ENCODE assay signal across 12 mouse cellular contexts in the genomic region with DNA sequence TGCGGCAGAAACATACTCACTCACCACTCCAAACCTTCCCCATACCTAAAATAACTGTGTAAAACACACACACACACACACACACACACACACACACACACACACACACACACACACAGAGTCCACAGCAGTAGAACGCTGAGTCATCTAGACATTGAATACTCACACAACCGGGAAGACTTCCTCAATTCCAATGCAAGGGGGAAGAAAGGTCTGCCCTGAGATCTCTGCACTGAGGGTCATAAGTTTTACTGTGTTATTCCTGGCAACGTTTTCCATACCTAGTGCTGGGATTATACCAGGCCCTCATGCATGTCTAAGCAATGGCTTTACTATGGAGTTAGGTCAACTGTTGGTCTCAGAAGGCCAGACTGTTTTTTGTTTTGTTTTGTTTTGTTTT. TPM values are rescaled to one million over a fixed set of nuclear protein-coding genes. Genes with fewer than 3 reads are reported as not detected.
DNase-seq lines count a peak whose midpoint lies in the region; ATAC-seq and TF ChIP-seq lines count a peak whose summit lies in the region.
"Had no signal": no experiment of that assay in that cellular context is flagged by ENCODE, and none has a peak within 500 bp of the region (broad histone marks: within the 10 kb centered on the region; RNA-seq: fewer than 3 reads in every experiment).

No protein-coding gene starts in this region.

- peak; percentile 33 for DNase-seq in lung, embryonic 14.5 days
- DNase-seq in lung, postnatal 25 days (ENCODE audit: low spot score): no peak
- DNase-seq in c-Kit-positive CD71-positive TER-119-positive erythroid progenitor cells, embryonic 14.5 days (ENCODE audit: low spot score): peak; percentile 46
- DNase-seq in right cerebral cortex, postnatal 4 days: no peak
- no peak for DNase-seq in right cerebral cortex, postnatal 25 days
- DNase-seq in cerebellum, adult 9-11 months: no peak
- DNase-seq: adrenal gland, postnatal 36 days; cerebellum, adult 11-12 months; midbrain, embryonic 14.5 days; thymus, postnatal 14 days had no signal

- no peak overlapping the region for H3K27ac ChIP-seq in lung, embryonic 14.5 days (ENCODE audit: low read depth)
- peak overlapping the region; percentile 97 for H3K27ac ChIP-seq in liver, embryonic 15.5 days (replicated peaks)
- H3K27ac ChIP-seq: hindbrain, postnatal 0 days had no signal

- no peaks in the 10 kb centered on the region for H3K9me3 ChIP-seq in lung, embryonic 14.5 days (ENCODE audit: low read depth, low read length)
- H3K9me3 ChIP-seq in liver, embryonic 15.5 days (replicated peaks): no peaks in the 10 kb centered on the region

- H3K36me3 ChIP-seq in lung, embryonic 14.5 days (ENCODE audit: insufficient read depth): peaks cover 21% of the 10 kb centered on the region
- peaks cover 48% of the 10 kb centered on the region for H3K36me3 ChIP-seq in liver, embryonic 15.5 days (replicated peaks)

- no peak for ATAC-seq in lung, embryonic 14.5 days (ENCODE audit: insufficient read depth)
- no peak for ATAC-seq in liver, embryonic 15.5 days (ENCODE audit: insufficient read depth)
- ATAC-seq: hindbrain, postnatal 0 days had no signal

- H3K4me3 ChIP-seq in lung, embryonic 14.5 days (ENCODE audit: low read depth, low read length): no peak overlapping the region
- peak overlapping the region; percentile 92 for H3K4me3 ChIP-seq in liver, embryonic 15.5 days (replicated peaks)

- no peak overlapping the region for H3K4me2 ChIP-seq in lung, embryonic 14.5 days
- peak overlapping the region; percentile 84 for H3K4me2 ChIP-seq in liver, embryonic 15.5 days

- peaks cover 11% of the 10 kb centered on the region for H3K4me1 ChIP-seq in lung, embryonic 14.5 days (ENCODE audit: insufficient read depth)
- H3K4me1 ChIP-seq in liver, embryonic 15.5 days (replicated peaks): peaks cover 79% of the 10 kb centered on the region

- 88% methylated on average over 4 of the region's 4 CpGs for WGBS in lung, embryonic 14.5 days
- whole genome bisulfite sequencing in liver, embryonic 15.5 days (ENCODE audit: insufficient replicate concordance): 21% methylated on average over 4 of the region's 4 CpGs

- no peak for TF ChIP-seq CTCF in lung, embryonic 14.5 days (IDR thresholded peaks at IDR 0.05; ENCODE audit: low read depth)

- H3K27me3 ChIP-seq in lung, embryonic 14.5 days (ENCODE audit: insufficient read depth, low read length): no peaks in the 10 kb centered on the region
- no peaks in the 10 kb centered on the region for H3K27me3 ChIP-seq in liver, embryonic 15.5 days

- no peak overlapping the region for H3K9ac ChIP-seq in lung, embryonic 14.5 days
- H3K9ac ChIP-seq in liver, embryonic 15.5 days: peak overlapping the region; percentile 47

RNA-seq across cellular contexts. Expression of a gene that starts 4.1 kb away (rescaled TPM):
- polyA plus RNA-seq in lung, embryonic 14.5 days (2014; fragmentation: Nextera tagmentation; extraction: Ambion mirVana): 1,179 and 1,189 TPM in 2 replicates
- polyA plus RNA-seq in liver, embryonic 15.5 days (2015; fragmentation: Nextera tagmentation; extraction: Ambion mirVana): 991 and 1,178 TPM in 2 replicates

RNA-seq across cellular contexts. Expression of a gene that starts 6.0 kb away (rescaled TPM):
- 191 TPM in 2 replicates for polyA plus RNA-seq in lung, embryonic 14.5 days (2014; fragmentation: Nextera tagmentation; extraction: Ambion mirVana)
- 68.8 and 84.7 TPM in 2 replicates for polyA plus RNA-seq in liver, embryonic 15.5 days (2015; fragmentation: Nextera tagmentation; extraction: Ambion mirVana)

RNA-seq across cellular contexts. Expression of a gene that starts 19.0 kb away (rescaled TPM):
- 7.8 and 8.6 TPM in 2 replicates for polyA plus RNA-seq in lung, embryonic 14.5 days (2014; fragmentation: Nextera tagmentation; extraction: Ambion mirVana)
- 7.4 and 7.8 TPM in 2 replicates for polyA plus RNA-seq in liver, embryonic 15.5 days (2015; fragmentation: Nextera tagmentation; extraction: Ambion mirVana)

RNA-seq across cellular contexts. Expression of a gene that starts 34.5 kb away (rescaled TPM):
- polyA plus RNA-seq in lung, embryonic 14.5 days (2014; fragmentation: Nextera tagmentation; extraction: Ambion mirVana): 0.83 and 1.1 TPM in 2 replicates
- 1.1 and 1.2 TPM in 2 replicates for polyA plus RNA-seq in liver, embryonic 15.5 days (2015; fragmentation: Nextera tagmentation; extraction: Ambion mirVana)

Comparison
In these comparisons a context has a peak if more than half of its experiments do, and no peak if none do; other contexts are left out.
1. DNase-seq: peak in lung, embryonic 14.5 days (single experiment) and c-Kit-positive CD71-positive TER-119-positive erythroid progenitor cells, embryonic 14.5 days (single experiment); none in lung, postnatal 25 days (single experiment), right cerebral cortex, postnatal 4 days (single experiment), right cerebral cortex, postnatal 25 days (single experiment) and cerebellum, adult 9-11 months (single experiment).